Mouse (Mus musculus): Measurements from ENCODE around the gene Recql5. TPM values are rescaled to one million over a fixed set of nuclear protein-coding genes. Genes with fewer than 3 reads are reported as not detected.

Recql5 gene
- polyA plus RNA-seq, 1 experiment from 2014 or later, result 16.2 TPM

GRCm38 (mm10) chr11:115894755-115895520 lies 38.3 kb downstream of the Recql5 start:
- Histone ChIP-seq H3K27me3 (replicated peaks) (no peaks in the 10 kb centered on the region), H3K9ac (no peak overlapping the region), H3K4me3 (replicated peaks) (no peak overlapping the region), H3K9me3 (no peaks in the 10 kb centered on the region), H3K4me2 (replicated peaks) (no peak overlapping the region), H3K4me1 (replicated peaks) (peaks cover 4% of the 10 kb centered on the region; the same call in 1 of the 2 replicates), H3K36me3 (peaks cover 7% of the 10 kb centered on the region), H3K27ac (no peak overlapping the region)
- ATAC-seq, result no peak
- 67% methylated on average over 14 of the region's 14 CpGs for WGBS

DNA sequence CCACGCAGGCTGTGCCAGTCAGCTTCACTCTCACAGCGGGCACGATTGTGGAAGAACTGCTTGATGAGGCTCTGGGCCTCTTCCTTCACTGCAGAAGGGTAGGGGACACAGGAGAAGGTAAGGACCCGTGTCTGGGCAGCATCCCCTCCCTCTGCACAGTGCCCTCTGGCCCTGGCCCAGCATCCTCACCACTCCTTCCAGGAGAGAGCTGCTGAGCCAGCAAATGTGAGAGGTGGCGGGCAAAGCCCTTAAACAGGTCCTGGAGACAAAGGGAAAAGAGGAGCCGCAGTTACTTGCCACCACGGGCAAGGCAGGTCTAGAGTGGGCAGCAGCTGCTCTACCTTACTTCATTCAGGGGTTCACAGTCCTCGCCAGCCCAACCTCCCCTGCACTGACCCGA lies 40.2 kb downstream of the Recql5 start:
- no peaks in the 10 kb centered on the region for H3K27me3 ChIP-seq (replicated peaks)
- no peak overlapping the region for H3K4me2 ChIP-seq (replicated peaks)
- H3K36me3 ChIP-seq, result peaks cover 7% of the 10 kb centered on the region
- H3K9me3 ChIP-seq, result no peaks in the 10 kb centered on the region
- no peak overlapping the region for H3K27ac ChIP-seq
- no peak overlapping the region for H3K9ac ChIP-seq
- no peak overlapping the region for H3K4me3 ChIP-seq (replicated peaks)
- WGBS, result 88% methylated on average over 9 of the region's 9 CpGs
- ATAC-seq, result no peak
- no peaks in the 10 kb centered on the region for H3K4me1 ChIP-seq (replicated peaks)

DNA sequence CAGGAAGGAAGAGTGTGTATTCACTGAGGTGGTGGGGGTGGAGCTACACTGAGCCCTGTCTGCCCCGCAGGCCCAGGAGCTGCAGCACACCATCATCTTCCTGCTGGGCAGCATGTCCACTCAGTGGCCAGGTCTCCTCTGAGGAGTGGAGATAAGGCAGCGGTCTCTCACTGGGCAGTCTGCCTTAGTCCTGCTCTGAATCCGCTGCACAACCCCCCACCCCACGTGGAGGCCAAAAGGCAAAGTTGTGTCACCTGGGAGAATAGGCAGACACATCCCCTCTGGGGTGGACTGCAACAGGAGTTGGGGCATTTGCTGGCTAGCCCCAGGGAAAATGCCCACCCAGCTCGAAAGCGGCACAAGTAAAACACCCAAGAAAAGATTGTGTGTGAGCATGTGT lies 41.1 kb downstream of the Recql5 start:
- H3K36me3 ChIP-seq, result peaks cover 7% of the 10 kb centered on the region
- 65% methylated on average over 6 of the region's 6 CpGs for WGBS
- no peaks in the 10 kb centered on the region for H3K4me1 ChIP-seq (replicated peaks)
- ATAC-seq, result no peak
- H3K9me3 ChIP-seq, result no peaks in the 10 kb centered on the region
- H3K9ac ChIP-seq, result no peak overlapping the region
- H3K27ac ChIP-seq, result no peak overlapping the region
- H3K4me2 ChIP-seq (replicated peaks), result no peak overlapping the region
- H3K4me3 ChIP-seq (replicated peaks), result no peak overlapping the region
- no peaks in the 10 kb centered on the region for H3K27me3 ChIP-seq (replicated peaks)

- Histone ChIP-seq H3K9me3 (no peaks in the 10 kb centered on the region), H3K9ac (no peak overlapping the region; the same call in 1 of the 2 replicates), H3K36me3 (peaks cover 11% of the 10 kb centered on the region), H3K27me3 (replicated peaks) (no peaks in the 10 kb centered on the region), H3K4me1 (replicated peaks) (peaks cover 2% of the 10 kb centered on the region), H3K27ac (no peak overlapping the region), H3K4me3 (replicated peaks) (no peak overlapping the region), H3K4me2 (replicated peaks) (no peak overlapping the region)
- no peak for ATAC-seq
- WGBS, result 85% methylated on average over 6 of the region's 6 CpGs
Measured at GRCm38 (mm10) chr11:115889159-115889558, 44.1 kb downstream of the Recql5 start.

GRCm38 (mm10) chr11:115888020-115888419 lies 45.3 kb downstream of the Recql5 start:
- WGBS, result 93% methylated on average over 5 of the region's 5 CpGs
- Histone ChIP-seq H3K9ac (no peak overlapping the region), H3K36me3 (peaks cover 11% of the 10 kb centered on the region), H3K4me2 (replicated peaks) (no peak overlapping the region), H3K27ac (no peak overlapping the region), H3K4me3 (replicated peaks) (no peak overlapping the region), H3K27me3 (replicated peaks) (no peaks in the 10 kb centered on the region), H3K4me1 (replicated peaks) (peaks cover 9% of the 10 kb centered on the region), H3K9me3 (no peaks in the 10 kb centered on the region)
- ATAC-seq, result no peak

DNA sequence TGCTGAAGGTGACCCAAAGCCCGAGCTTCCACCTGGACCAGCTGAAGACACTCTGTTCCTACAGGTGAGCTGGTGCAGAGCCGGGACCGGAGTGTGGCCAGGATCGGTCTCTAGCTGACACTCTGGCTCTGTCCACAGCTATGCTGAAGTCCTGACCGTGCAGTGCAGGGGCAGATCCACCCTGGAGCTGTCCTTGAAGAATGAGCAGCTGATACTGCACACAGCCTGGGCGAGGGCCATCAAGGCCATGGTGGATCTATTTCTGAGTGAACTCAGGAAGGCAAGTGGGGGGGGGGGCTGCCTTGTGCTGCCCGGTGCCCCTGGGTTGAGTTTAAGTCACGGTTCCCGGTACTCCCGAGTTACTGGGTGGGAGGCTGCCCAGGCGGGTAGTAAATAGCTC lies 46.8 kb downstream of the Recql5 start:
- no peaks in the 10 kb centered on the region for H3K9me3 ChIP-seq
- no peak for ATAC-seq
- H3K4me2 ChIP-seq (replicated peaks), result no peak overlapping the region
- H3K4me3 ChIP-seq (replicated peaks), result no peak overlapping the region
- H3K27me3 ChIP-seq (replicated peaks), result no peaks in the 10 kb centered on the region
- H3K4me1 ChIP-seq (replicated peaks), result peaks cover 9% of the 10 kb centered on the region
- H3K36me3 ChIP-seq, result peaks cover 14% of the 10 kb centered on the region; the same call in 1 of the 2 replicates
- H3K9ac ChIP-seq, result no peak overlapping the region
- no peak overlapping the region for H3K27ac ChIP-seq
- WGBS, result 85% methylated on average over 11 of the region's 11 CpGs

DNA sequence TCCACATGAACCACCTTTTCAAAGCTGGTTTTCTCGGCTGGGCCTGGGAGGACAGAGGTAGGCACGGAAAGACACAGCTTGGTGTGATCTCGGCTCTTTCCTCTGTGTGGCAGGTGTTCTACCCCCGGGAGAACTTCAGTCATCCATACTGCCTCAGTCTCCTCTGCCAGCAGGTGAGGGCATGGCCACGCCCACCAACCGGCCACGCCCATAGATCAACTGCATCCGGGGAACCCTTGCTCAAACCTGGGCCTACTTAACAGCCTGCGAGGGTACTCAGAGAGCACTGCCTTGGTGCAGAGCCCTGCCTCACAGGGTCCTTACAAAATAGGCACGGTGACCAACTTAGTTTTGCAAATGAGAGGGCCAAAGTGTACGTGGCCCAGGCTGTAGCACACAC lies 48.0 kb downstream of the Recql5 start:
- H3K9me3 ChIP-seq, result no peaks in the 10 kb centered on the region
- no peak overlapping the region for H3K27ac ChIP-seq
- no peak overlapping the region for H3K9ac ChIP-seq
- 69% methylated on average over 11 of the region's 11 CpGs for WGBS
- ATAC-seq, result no peak
- H3K27me3 ChIP-seq (replicated peaks), result no peaks in the 10 kb centered on the region
- peaks cover 14% of the 10 kb centered on the region; the same call in 1 of the 2 replicates for H3K36me3 ChIP-seq
- no peak overlapping the region for H3K4me3 ChIP-seq (replicated peaks)
- H3K4me2 ChIP-seq (replicated peaks), result no peak overlapping the region
- peaks cover 9% of the 10 kb centered on the region for H3K4me1 ChIP-seq (replicated peaks)

- Histone ChIP-seq H3K9ac (no peak overlapping the region), H3K27ac (no peak overlapping the region), H3K4me2 (replicated peaks) (no peak overlapping the region), H3K36me3 (peaks cover 14% of the 10 kb centered on the region; the same call in 1 of the 2 replicates), H3K9me3 (no peaks in the 10 kb centered on the region), H3K4me3 (replicated peaks) (no peak overlapping the region), H3K4me1 (replicated peaks) (peaks cover 16% of the 10 kb centered on the region), H3K27me3 (replicated peaks) (no peaks in the 10 kb centered on the region)
- 77% methylated on average over 3 of the region's 3 CpGs for WGBS
- peak; percentile 77 for ATAC-seq
Measured at GRCm38 (mm10) chr11:115884361-115884760, 48.9 kb downstream of the Recql5 start.

- no peak for ATAC-seq
- H3K4me2 ChIP-seq (replicated peaks), result peak overlapping the region; percentile 26; the same call in 1 of the 2 replicates
Measured at GRCm38 (mm10) chr11:115883251-115883650, 50.0 kb downstream of the Recql5 start.

DNA sequence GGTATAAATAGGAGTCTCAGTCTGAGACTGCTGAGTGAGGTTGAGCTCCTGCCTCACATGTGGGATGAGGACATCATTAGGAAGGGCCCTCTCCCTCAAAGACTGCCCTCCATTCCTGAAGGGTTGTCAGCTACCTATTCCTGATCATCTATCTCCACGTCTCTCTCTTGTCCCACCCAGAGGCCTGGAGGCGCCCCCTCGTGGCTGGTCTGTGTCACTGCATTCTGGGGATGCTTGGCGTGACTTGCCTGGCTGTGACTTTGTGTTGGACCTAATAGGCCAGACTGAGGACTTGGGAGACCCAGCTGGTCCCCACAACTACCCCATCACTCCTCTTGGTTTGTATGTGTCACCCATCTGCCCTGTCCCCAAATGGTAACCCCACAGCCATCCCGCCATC lies 52.3 kb downstream of the Recql5 start:
- H3K27ac ChIP-seq, result no peak overlapping the region
- WGBS, result 25% methylated on average over 5 of the region's 5 CpGs
- no peak overlapping the region for H3K9ac ChIP-seq
- no peak overlapping the region for H3K4me3 ChIP-seq (replicated peaks)
- no peak overlapping the region for H3K4me2 ChIP-seq (replicated peaks)
- H3K4me1 ChIP-seq (replicated peaks), result peaks cover 20% of the 10 kb centered on the region
- H3K36me3 ChIP-seq, result peaks cover 8% of the 10 kb centered on the region; the same call in 1 of the 2 replicates
- H3K27me3 ChIP-seq (replicated peaks), result no peaks in the 10 kb centered on the region
- ATAC-seq, result no peak
- no peaks in the 10 kb centered on the region for H3K9me3 ChIP-seq

More at GRCm38 (mm10) chr11:115883251-115883650, 50.0 kb downstream of the Recql5 start:
- H3K4me3 ChIP-seq (replicated peaks), result no peak overlapping the region
- no peaks in the 10 kb centered on the region for H3K9me3 ChIP-seq
- no peaks in the 10 kb centered on the region for H3K27me3 ChIP-seq (replicated peaks)
- 31% methylated on average over 17 of the region's 17 CpGs for whole genome bisulfite sequencing
- peaks cover 16% of the 10 kb centered on the region for H3K4me1 ChIP-seq (replicated peaks)
- H3K36me3 ChIP-seq, result peaks cover 14% of the 10 kb centered on the region; the same call in 1 of the 2 replicates
- peak overlapping the region; percentile 10; the same call in 1 of the 2 replicates for H3K9ac ChIP-seq
- no peak overlapping the region for H3K27ac ChIP-seq

DNA sequence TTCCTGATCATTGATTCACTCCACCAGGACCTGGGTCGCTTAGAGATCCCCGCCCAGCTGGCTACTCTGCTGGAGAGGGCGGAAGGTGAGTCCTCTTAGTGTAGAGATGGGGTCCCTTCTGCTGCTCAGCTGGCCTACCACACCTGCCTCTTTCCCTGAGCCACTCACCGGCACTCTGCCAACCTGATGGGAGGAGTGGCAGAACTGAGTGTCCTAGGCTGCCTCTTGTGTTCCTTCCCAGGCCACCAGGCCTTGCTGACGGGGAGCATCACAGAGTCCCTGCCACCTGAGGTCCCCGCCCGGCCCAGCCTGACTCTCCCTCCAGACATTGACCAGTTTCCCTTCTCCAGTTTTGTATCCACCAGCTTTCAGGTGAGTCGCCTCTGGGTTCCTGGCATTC lies 55.2 kb downstream of the Recql5 start:
- peak overlapping the region; percentile 53 for H3K4me2 ChIP-seq (replicated peaks)
- peak overlapping the region; percentile 37 for H3K4me3 ChIP-seq (replicated peaks)
- H3K27me3 ChIP-seq (replicated peaks), result no peaks in the 10 kb centered on the region
- peaks cover 10% of the 10 kb centered on the region for H3K4me1 ChIP-seq (replicated peaks)
- 0 out of 2 replicates have a peak, but pooled peaks cover 3% of the 10 kb centered on the region for H3K36me3 ChIP-seq
- ATAC-seq, result 0 out of 2 replicates have a peak, but pooled peaks have one; percentile 7
- no peaks in the 10 kb centered on the region for H3K9me3 ChIP-seq
- H3K27ac ChIP-seq, result peak overlapping the region; percentile 71
- WGBS, result 56% methylated on average over 8 of the region's 8 CpGs
- peak overlapping the region; percentile 21 for H3K9ac ChIP-seq

DNA sequence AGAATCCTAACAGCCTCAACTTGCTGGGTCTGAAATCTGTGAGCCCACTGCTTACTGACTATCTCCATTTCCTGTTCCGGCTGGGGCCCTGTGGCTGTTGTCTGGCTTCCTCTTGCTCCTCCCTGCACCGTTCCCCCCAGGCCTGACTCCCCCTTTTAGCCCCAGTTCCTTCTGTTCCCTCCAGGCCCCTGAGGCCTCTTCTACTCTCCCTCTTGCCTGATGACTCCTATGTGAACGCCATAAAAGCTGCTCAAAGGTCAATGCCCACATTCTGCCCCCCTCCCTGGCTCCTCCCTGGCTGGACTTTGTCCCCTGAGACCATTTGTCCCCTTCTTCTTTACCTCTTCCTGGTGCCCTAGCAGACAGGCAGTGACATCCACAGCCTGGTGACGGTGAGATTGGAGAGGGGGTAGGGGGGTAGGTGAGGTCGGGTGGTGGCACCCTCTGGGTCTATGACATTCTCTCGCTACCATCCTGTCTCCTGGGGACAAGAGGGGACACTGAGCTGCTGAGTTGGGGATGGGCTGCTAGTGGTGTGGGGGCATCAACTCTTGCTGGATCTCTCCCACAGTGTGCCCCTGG lies 56.0 kb downstream of the Recql5 start:
- 32% methylated on average over 6 of the region's 6 CpGs for WGBS
- peak; percentile 93 for ATAC-seq
- Histone ChIP-seq H3K27ac (peak overlapping the region; percentile 86), H3K4me2 (replicated peaks) (peak overlapping the region; percentile 53), H3K4me1 (replicated peaks) (peaks cover 15% of the 10 kb centered on the region), H3K27me3 (replicated peaks) (no peaks in the 10 kb centered on the region), H3K4me3 (replicated peaks) (peak overlapping the region; percentile 37), H3K36me3 (0 out of 2 replicates have a peak, but pooled peaks cover 3% of the 10 kb centered on the region), H3K9me3 (no peaks in the 10 kb centered on the region), H3K9ac (peak overlapping the region; percentile 21)
